In genomic region chr12:87138768-87139167, GRCm38 (mm10) we compare ENCODE assay signal across 32 mouse cellular contexts. TPM values are rescaled to one million over a fixed set of nuclear protein-coding genes. Genes with fewer than 3 reads are reported as not detected.
A peak's percentile ranks its signal among the peaks of the same experiment; 100 is the strongest.
DNase-seq lines count a peak whose midpoint lies in the region; ATAC-seq lines count a peak whose summit lies in the region.
"Had no signal": no experiment of that assay in that cellular context is flagged by ENCODE, and none has a peak within 500 bp of the region (broad histone marks: within the 10 kb centered on the region; RNA-seq: fewer than 3 reads in every experiment).

No protein-coding gene starts in this region.

- peak overlapping the region; percentile 73; the same call in 1 of the 2 replicates for H3K27ac ChIP-seq in forebrain, embryonic 12.5 days
- no peak overlapping the region for H3K27ac ChIP-seq in forebrain, embryonic 11.5 days (ENCODE audit: low read depth, low read length)
- peak overlapping the region; percentile 64 for H3K27ac ChIP-seq in hindbrain, embryonic 12.5 days
- H3K27ac ChIP-seq in hindbrain, embryonic 16.5 days (ENCODE audit: low read depth, low read length), result no peak overlapping the region; the same call in 1 of the 2 replicates
- H3K27ac ChIP-seq in forebrain, embryonic 14.5 days (ENCODE audit: low read depth, low read length), result 0 out of 2 replicates have a peak overlapping the region, but pooled peaks have one; percentile 4
- H3K27ac ChIP-seq in midbrain, embryonic 12.5 days (replicated peaks), result peak overlapping the region; percentile 64
- H3K27ac ChIP-seq: embryonic facial prominence, embryonic 15.5 days; kidney, postnatal 0 days; limb, embryonic 10.5 days; limb, embryonic 15.5 days; liver, embryonic 13.5 days; macrophage had no signal

- H3K4me2 ChIP-seq in forebrain, embryonic 12.5 days, result no peak overlapping the region
- no peak overlapping the region for H3K4me2 ChIP-seq in forebrain, embryonic 11.5 days (ENCODE audit: low read depth, low read length, severe bottlenecking)
- H3K4me2 ChIP-seq in hindbrain, embryonic 12.5 days (replicated peaks), result no peak overlapping the region
- no peak overlapping the region for H3K4me2 ChIP-seq in hindbrain, embryonic 16.5 days (ENCODE audit: low read length)
- H3K4me2 ChIP-seq in forebrain, embryonic 14.5 days (ENCODE audit: low read length), result no peak overlapping the region
- no peak overlapping the region for H3K4me2 ChIP-seq in midbrain, embryonic 12.5 days (replicated peaks)
- H3K4me2 ChIP-seq: embryonic facial prominence, embryonic 15.5 days; heart, embryonic 12.5 days; limb, embryonic 15.5 days; liver, embryonic 13.5 days had no signal

- no peak for DNase-seq in forebrain, embryonic 11.5 days (ENCODE audit: low spot score)
- peak; percentile 19 for DNase-seq in forebrain, embryonic 14.5 days (ENCODE audit: low spot score)
- DNase-seq in urinary bladder, adult 18-20 months (ENCODE audit: low spot score in 2 of 2), result no peak
- no peak for DNase-seq in urinary bladder, postnatal 4 days (ENCODE audit: low spot score in 2 of 2)
- DNase-seq: adrenal gland, postnatal 10 days; cerebellum, adult 8-10 months; cerebellum, postnatal 25 days; gastrocnemius, postnatal 25 days; heart, adult 18-20 months; heart, postnatal 4 days; kidney, adult 8-10 months; layer of hippocampus, postnatal 36 days; liver, embryonic 13.5 days; lung, adult 18-20 months; right cerebral cortex, adult 18-20 months; spleen, adult 18-20 months; thymus, postnatal 14 days had no signal

- H3K27me3 ChIP-seq in forebrain, embryonic 12.5 days, result no peaks in the 10 kb centered on the region
- no peaks in the 10 kb centered on the region for H3K27me3 ChIP-seq in forebrain, embryonic 11.5 days (ENCODE audit: control insufficient read depth, insufficient read depth, low read length)
- no peaks in the 10 kb centered on the region for H3K27me3 ChIP-seq in hindbrain, embryonic 12.5 days
- no peaks in the 10 kb centered on the region for H3K27me3 ChIP-seq in hindbrain, embryonic 16.5 days (replicated peaks; ENCODE audit: control insufficient read depth, insufficient read depth, low read length)
- no peaks in the 10 kb centered on the region for H3K27me3 ChIP-seq in forebrain, embryonic 14.5 days (replicated peaks; ENCODE audit: control insufficient read depth, insufficient read depth, low read length)
- H3K27me3 ChIP-seq in midbrain, embryonic 12.5 days, result no peaks in the 10 kb centered on the region
- H3K27me3 ChIP-seq: embryonic facial prominence, embryonic 15.5 days; heart, embryonic 12.5 days; limb, embryonic 15.5 days; liver, embryonic 13.5 days had no signal

- no peaks in the 10 kb centered on the region for H3K9me3 ChIP-seq in forebrain, embryonic 12.5 days
- H3K9me3 ChIP-seq in forebrain, embryonic 11.5 days (ENCODE audit: control insufficient read depth, low read length), result no peaks in the 10 kb centered on the region
- H3K9me3 ChIP-seq in hindbrain, embryonic 12.5 days (replicated peaks), result no peaks in the 10 kb centered on the region
- H3K9me3 ChIP-seq in hindbrain, embryonic 16.5 days (ENCODE audit: control insufficient read depth, low read length), result no peaks in the 10 kb centered on the region
- no peaks in the 10 kb centered on the region for H3K9me3 ChIP-seq in forebrain, embryonic 14.5 days (replicated peaks; ENCODE audit: control insufficient read depth, low read length)
- no peaks in the 10 kb centered on the region for H3K9me3 ChIP-seq in midbrain, embryonic 12.5 days
- H3K9me3 ChIP-seq: embryonic facial prominence, embryonic 10.5 days; embryonic facial prominence, embryonic 15.5 days; G1E; heart, embryonic 12.5 days; limb, embryonic 10.5 days; limb, embryonic 15.5 days; liver, embryonic 13.5 days had no signal

- 57% methylated on average over 2 of the region's 2 CpGs for WGBS in forebrain, embryonic 12.5 days
- WGBS in forebrain, embryonic 11.5 days, result 58% methylated on average over 2 of the region's 2 CpGs
- 50% methylated on average over 2 of the region's 2 CpGs for WGBS in hindbrain, embryonic 12.5 days
- 36% methylated on average over 2 of the region's 2 CpGs for WGBS in hindbrain, embryonic 16.5 days
- WGBS in forebrain, embryonic 14.5 days, result 47% methylated on average over 2 of the region's 2 CpGs
- WGBS in midbrain, embryonic 12.5 days, result 43% methylated on average over 2 of the region's 2 CpGs

- no peak overlapping the region for H3K9ac ChIP-seq in forebrain, embryonic 12.5 days
- H3K9ac ChIP-seq in forebrain, embryonic 11.5 days (ENCODE audit: low read length), result no peak overlapping the region
- no peak overlapping the region for H3K9ac ChIP-seq in hindbrain, embryonic 12.5 days
- no peak overlapping the region for H3K9ac ChIP-seq in hindbrain, embryonic 16.5 days (ENCODE audit: low read depth, low read length)
- H3K9ac ChIP-seq in forebrain, embryonic 14.5 days (ENCODE audit: low read length), result no peak overlapping the region
- H3K9ac ChIP-seq in midbrain, embryonic 12.5 days (replicated peaks), result no peak overlapping the region
- H3K9ac ChIP-seq: embryonic facial prominence, embryonic 15.5 days; heart, embryonic 12.5 days; limb, embryonic 15.5 days; liver, embryonic 13.5 days had no signal

- no peak for ATAC-seq in forebrain, embryonic 12.5 days (ENCODE audit: low FRiP score)
- no peak for ATAC-seq in forebrain, embryonic 11.5 days (replicated peaks; ENCODE audit: low FRiP score)
- 0 out of 2 replicates have a peak, but pooled peaks have one; percentile 11 for ATAC-seq in hindbrain, embryonic 12.5 days (ENCODE audit: low FRiP score)
- ATAC-seq in hindbrain, embryonic 16.5 days, result no peak
- ATAC-seq in forebrain, embryonic 14.5 days, result no peak
- no peak for ATAC-seq in midbrain, embryonic 12.5 days (ENCODE audit: low FRiP score, low read depth)
- ATAC-seq: lung, postnatal 0 days had no signal

- H3K4me1 ChIP-seq in forebrain, embryonic 12.5 days, result peaks cover 14% of the 10 kb centered on the region
- H3K4me1 ChIP-seq in forebrain, embryonic 11.5 days (replicated peaks; ENCODE audit: control insufficient read depth, insufficient read depth, low read length), result no peaks in the 10 kb centered on the region
- peaks cover 7% of the 10 kb centered on the region for H3K4me1 ChIP-seq in hindbrain, embryonic 12.5 days
- no peaks in the 10 kb centered on the region; the same call in 1 of the 2 replicates for H3K4me1 ChIP-seq in hindbrain, embryonic 16.5 days (ENCODE audit: control insufficient read depth, insufficient read depth, low read depth, low read length)
- no peaks in the 10 kb centered on the region for H3K4me1 ChIP-seq in forebrain, embryonic 14.5 days (ENCODE audit: control insufficient read depth, insufficient read depth, low read length)
- H3K4me1 ChIP-seq in midbrain, embryonic 12.5 days, result peaks cover 14% of the 10 kb centered on the region
- H3K4me1 ChIP-seq: embryonic facial prominence, embryonic 15.5 days; limb, embryonic 10.5 days; limb, embryonic 15.5 days; liver, embryonic 13.5 days had no signal

- no peak overlapping the region for H3K4me3 ChIP-seq in forebrain, embryonic 12.5 days (replicated peaks)
- no peak overlapping the region for H3K4me3 ChIP-seq in forebrain, embryonic 11.5 days (ENCODE audit: low read depth, low read length)
- no peak overlapping the region for H3K4me3 ChIP-seq in hindbrain, embryonic 12.5 days
- H3K4me3 ChIP-seq in hindbrain, embryonic 16.5 days (ENCODE audit: low read length), result no peak overlapping the region
- H3K4me3 ChIP-seq in forebrain, embryonic 14.5 days (ENCODE audit: low read depth, low read length), result no peak overlapping the region
- H3K4me3 ChIP-seq in midbrain, embryonic 12.5 days, result no peak overlapping the region
- H3K4me3 ChIP-seq: embryonic facial prominence, embryonic 10.5 days; embryonic facial prominence, embryonic 15.5 days; heart, embryonic 12.5 days; limb, embryonic 10.5 days; limb, embryonic 15.5 days; liver, embryonic 13.5 days; myocyte had no signal

- peaks cover 17% of the 10 kb centered on the region; the same call in 1 of the 2 replicates for H3K36me3 ChIP-seq in forebrain, embryonic 12.5 days (replicated peaks)
- no peaks in the 10 kb centered on the region for H3K36me3 ChIP-seq in forebrain, embryonic 11.5 days (ENCODE audit: control insufficient read depth, insufficient read depth, low read length)
- peaks cover 8% of the 10 kb centered on the region; the same call in 1 of the 2 replicates for H3K36me3 ChIP-seq in hindbrain, embryonic 12.5 days
- H3K36me3 ChIP-seq in hindbrain, embryonic 16.5 days (ENCODE audit: control insufficient read depth, insufficient read depth, low read length), result peaks cover 5% of the 10 kb centered on the region
- H3K36me3 ChIP-seq in forebrain, embryonic 14.5 days (ENCODE audit: control insufficient read depth, insufficient read depth, low read length), result 0 out of 2 replicates have a peak, but pooled peaks cover 3% of the 10 kb centered on the region
- H3K36me3 ChIP-seq in midbrain, embryonic 12.5 days, result peaks cover 3% of the 10 kb centered on the region; the same call in 1 of the 2 replicates

RNA-seq across cellular contexts. Expression of gene Gstz1, which starts 8.2 kb away (rescaled TPM):
- polyA plus RNA-seq in forebrain, embryonic 12.5 days (2016; fragmentation: Nextera tagmentation; extraction: Ambion mirVana), result 24.3 and 28.3 TPM in 2 replicates
- polyA plus RNA-seq in forebrain, embryonic 11.5 days (2014; fragmentation: Nextera tagmentation; extraction: Ambion mirVana), result 29.7 and 34.0 TPM in 2 replicates
- 24.1 and 24.6 TPM in 2 replicates for polyA plus RNA-seq in hindbrain, embryonic 12.5 days (2016; fragmentation: Nextera tagmentation; extraction: Ambion mirVana)
- 26.3 and 33.8 TPM in 2 replicates for polyA plus RNA-seq in hindbrain, embryonic 16.5 days (2015; fragmentation: Nextera tagmentation; extraction: Ambion mirVana)
- 31.4 and 33.8 TPM in 2 replicates for polyA plus RNA-seq in forebrain, embryonic 14.5 days (2014; fragmentation: Nextera tagmentation; extraction: Ambion mirVana)
- polyA plus RNA-seq in midbrain, embryonic 12.5 days (2016; fragmentation: Nextera tagmentation; extraction: Ambion mirVana), result 25.5 and 25.7 TPM in 2 replicates

RNA-seq across cellular contexts. Expression of gene Pomt2, which starts 9.0 kb away (rescaled TPM):
- 16.2 and 16.6 TPM in 2 replicates for polyA plus RNA-seq in forebrain, embryonic 12.5 days (2016; fragmentation: Nextera tagmentation; extraction: Ambion mirVana)
- polyA plus RNA-seq in forebrain, embryonic 11.5 days (2014; fragmentation: Nextera tagmentation; extraction: Ambion mirVana), result 18.6 and 18.8 TPM in 2 replicates
- 16.2 and 17.7 TPM in 2 replicates for polyA plus RNA-seq in hindbrain, embryonic 12.5 days (2016; fragmentation: Nextera tagmentation; extraction: Ambion mirVana)
- polyA plus RNA-seq in hindbrain, embryonic 16.5 days (2015; fragmentation: Nextera tagmentation; extraction: Ambion mirVana), result 15.2 and 16.3 TPM in 2 replicates
- polyA plus RNA-seq in forebrain, embryonic 14.5 days (2014; fragmentation: Nextera tagmentation; extraction: Ambion mirVana), result 12.2 and 14.8 TPM in 2 replicates
- polyA plus RNA-seq in midbrain, embryonic 12.5 days (2016; fragmentation: Nextera tagmentation; extraction: Ambion mirVana), result 16.3 and 17.5 TPM in 2 replicates

RNA-seq across cellular contexts. Expression of gene Ngb, which starts 36.4 kb away (rescaled TPM):
- 0.44 and 0.57 TPM in 2 replicates for polyA plus RNA-seq in forebrain, embryonic 12.5 days (2016; fragmentation: Nextera tagmentation; extraction: Ambion mirVana)
- polyA plus RNA-seq in forebrain, embryonic 11.5 days (2014; fragmentation: Nextera tagmentation; extraction: Ambion mirVana), result 0.49 and 0.84 TPM in 2 replicates
- polyA plus RNA-seq in hindbrain, embryonic 12.5 days (2016; fragmentation: Nextera tagmentation; extraction: Ambion mirVana), result 0.33 and 0.43 TPM in 2 replicates
- polyA plus RNA-seq in hindbrain, embryonic 16.5 days (2015; fragmentation: Nextera tagmentation; extraction: Ambion mirVana), result 6.5 and 7.3 TPM in 2 replicates
- polyA plus RNA-seq in forebrain, embryonic 14.5 days (2014; fragmentation: Nextera tagmentation; extraction: Ambion mirVana), result 1.8 and 2.0 TPM in 2 replicates
- polyA plus RNA-seq in midbrain, embryonic 12.5 days (2016; fragmentation: Nextera tagmentation; extraction: Ambion mirVana), result 0.66 and 0.69 TPM in 2 replicates
- polyA plus RNA-seq: G1E; heart, embryonic 12.5 days; heart, postnatal 0 days had no signal

Comparison
In these comparisons a context has a peak if more than half of its experiments do, and no peak if none do; other contexts are left out.
1. H3K27ac ChIP-seq: peak in forebrain, embryonic 12.5 days (single experiment), hindbrain, embryonic 12.5 days (single experiment), forebrain, embryonic 14.5 days (single experiment) and midbrain, embryonic 12.5 days (single experiment); none in forebrain, embryonic 11.5 days (single experiment) and hindbrain, embryonic 16.5 days (single experiment).